Mouse (Mus musculus) stomach, postnatal 0 days (tissue): ENCODE measurements around the gene Pcdh9. TPM values are rescaled to one million over a fixed set of nuclear protein-coding genes. Genes with fewer than 3 reads are reported as not detected.

Source experiments
- ATAC-seq: fragments of 200-750 bp; cut with Nextera tagmentation; 2 replicates; pipeline ENCODE4 v1.8.0; 2017; ENCODE audit not compliant: low FRiP score, low TSS enrichment
- DNase-seq: peaks from one replicate; pipeline ENCODE4 v3.0.0-alpha.2; 2016; ENCODE audit warnings: low spot score
- H3K27ac ChIP-seq: fragments of 300-500 bp; sonication (generic); replicated peaks from 2 replicates; pipeline ENCODE4 v1.5.1; 2014; ENCODE audit warnings: mild to moderate bottlenecking, control low read depth
- H3K27me3 ChIP-seq: fragments of 300-500 bp; sonication (generic); 2 replicates; pipeline ENCODE4 v1.6.1; 2014; ENCODE audit warnings: low read length; ENCODE audit not compliant: control insufficient read depth, insufficient read depth
- H3K36me3 ChIP-seq: fragments of 300-500 bp; sonication (generic); 2 replicates; pipeline ENCODE4 v1.6.1; 2014; ENCODE audit warnings: low read length, mixed read lengths; ENCODE audit not compliant: control insufficient read depth, insufficient read depth
- H3K4me1 ChIP-seq: fragments of 300-500 bp; sonication (generic); replicated peaks from 2 replicates; pipeline ENCODE4 v1.6.1; 2014; ENCODE audit warnings: antibody characterized with exemption; ENCODE audit not compliant: control insufficient read depth, insufficient read depth
- H3K4me2 ChIP-seq: fragments of 300-500 bp; sonication (generic); replicated peaks from 2 replicates; pipeline ENCODE4 v1.6.1; 2014; ENCODE audit warnings: low read depth, mild to moderate bottlenecking, control low read depth, moderate library complexity
- H3K4me3 ChIP-seq: fragments of 300-500 bp; sonication (generic); 2 replicates; pipeline ENCODE4 v1.5.1; 2014; ENCODE audit warnings: low read depth, low read length, control low read depth
- H3K9ac ChIP-seq: fragments of 300-500 bp; sonication (generic); 2 replicates; pipeline ENCODE4 v1.6.1; 2014; ENCODE audit warnings: mild to moderate bottlenecking, low read length, control low read depth, mixed read lengths
- H3K9me3 ChIP-seq: fragments of 300-500 bp; sonication (generic); 2 replicates; pipeline ENCODE4 v1.6.1; 2016; ENCODE audit warnings: low read length; ENCODE audit not compliant: control insufficient read depth
- CTCF ChIP-seq: IDR thresholded peaks from 2 replicates; pipeline ENCODE4 v1.5.1; 2016; ENCODE audit warnings: antibody characterized with exemption, low read depth, mild to moderate bottlenecking, moderate library complexity
- EP300 ChIP-seq: optimal IDR thresholded peaks from 2 replicates; pipeline ENCODE3; 2016; ENCODE audit warnings: antibody characterized with exemption
- WGBS: fragments of 180-500 bp; shearing (Covaris S2); extraction: QIAGEN DNeasy Blood & Tissue Kit; methylation state at CpG from one replicate; pipeline ENCODE4 v1.1.7; 2014; 5-methylcytosine and 5-hydroxymethylcytosine counted together
- polyA plus RNA-seq: library from polyadenylated mRNA; unstranded; fragments of >200 nt; fragmentation: Nextera tagmentation; extraction: Ambion mirVana; gene quantifications from 2 replicates; pipeline ENCODE4 v1.2.1, GENCODE M21; 2015

The Pcdh9 gene
- polyA plus RNA-seq, 1 experiment from 2014 or later, result 4.0 TPM

GRCm38 (mm10) chr14:93075761-93076160, 814.7 kb downstream of the Pcdh9 start:
- Histone ChIP-seq H3K4me3 (no peak overlapping the region), H3K4me1 (no peaks in the 10 kb centered on the region), H3K4me2 (no peak overlapping the region), H3K9ac (no peak overlapping the region), H3K27me3 (no peaks in the 10 kb centered on the region), H3K9me3 (no peaks in the 10 kb centered on the region), H3K27ac (no peak overlapping the region), H3K36me3 (no peaks in the 10 kb centered on the region)
- ATAC-seq (no peak), DNase-seq (no peak)
- no peak for TF ChIP-seq CTCF
- no peak for TF ChIP-seq EP300
- 41% methylated on average over 2 of the region's 2 CpGs for WGBS

- Histone ChIP-seq H3K9me3 (no peaks in the 10 kb centered on the region), H3K36me3 (no peaks in the 10 kb centered on the region), H3K4me3 (no peak overlapping the region), H3K27me3 (no peaks in the 10 kb centered on the region), H3K9ac (no peak overlapping the region), H3K4me2 (no peak overlapping the region), H3K27ac (no peak overlapping the region), H3K4me1 (no peaks in the 10 kb centered on the region)
- TF ChIP-seq CTCF (no peak), EP300 (no peak)
- ATAC-seq, result no peak
- no peak for DNase-seq
- WGBS, result 77% methylated on average over 5 of the region's 5 CpGs
Measured at GRCm38 (mm10) chr14:93072346-93072745, 818.1 kb downstream of the Pcdh9 start.

DNA sequence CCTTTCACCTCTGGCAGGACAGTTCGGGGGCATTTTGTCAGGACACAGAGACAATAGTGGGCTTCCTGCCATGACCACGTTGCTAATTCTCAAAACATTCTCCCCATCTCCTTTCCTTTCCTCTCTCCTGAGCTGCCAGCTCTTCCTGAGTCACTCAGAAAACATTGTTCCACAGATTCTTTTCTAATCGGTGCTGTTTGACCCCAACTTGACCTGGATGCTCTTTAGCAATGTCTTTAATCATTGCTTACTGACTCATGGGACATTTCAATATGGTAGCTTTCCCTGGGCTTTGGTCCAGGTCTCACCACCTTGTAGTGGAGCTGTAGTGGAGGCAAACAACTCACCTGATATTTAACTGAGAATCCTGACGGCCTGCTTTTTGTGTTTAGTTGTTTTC, 820.3 kb downstream of the Pcdh9 start:
- no peak overlapping the region for H3K4me2 ChIP-seq
- no peaks in the 10 kb centered on the region for H3K27me3 ChIP-seq
- H3K36me3 ChIP-seq, result no peaks in the 10 kb centered on the region
- H3K27ac ChIP-seq, result no peak overlapping the region
- DNase-seq, result no peak
- no peaks in the 10 kb centered on the region for H3K4me1 ChIP-seq
- no peak for ATAC-seq
- TF ChIP-seq CTCF (no peak), EP300 (no peak)
- 41% methylated on average over 4 of the region's 4 CpGs for WGBS
- no peak overlapping the region for H3K4me3 ChIP-seq
- no peak overlapping the region for H3K9ac ChIP-seq
- H3K9me3 ChIP-seq, result no peaks in the 10 kb centered on the region

DNA sequence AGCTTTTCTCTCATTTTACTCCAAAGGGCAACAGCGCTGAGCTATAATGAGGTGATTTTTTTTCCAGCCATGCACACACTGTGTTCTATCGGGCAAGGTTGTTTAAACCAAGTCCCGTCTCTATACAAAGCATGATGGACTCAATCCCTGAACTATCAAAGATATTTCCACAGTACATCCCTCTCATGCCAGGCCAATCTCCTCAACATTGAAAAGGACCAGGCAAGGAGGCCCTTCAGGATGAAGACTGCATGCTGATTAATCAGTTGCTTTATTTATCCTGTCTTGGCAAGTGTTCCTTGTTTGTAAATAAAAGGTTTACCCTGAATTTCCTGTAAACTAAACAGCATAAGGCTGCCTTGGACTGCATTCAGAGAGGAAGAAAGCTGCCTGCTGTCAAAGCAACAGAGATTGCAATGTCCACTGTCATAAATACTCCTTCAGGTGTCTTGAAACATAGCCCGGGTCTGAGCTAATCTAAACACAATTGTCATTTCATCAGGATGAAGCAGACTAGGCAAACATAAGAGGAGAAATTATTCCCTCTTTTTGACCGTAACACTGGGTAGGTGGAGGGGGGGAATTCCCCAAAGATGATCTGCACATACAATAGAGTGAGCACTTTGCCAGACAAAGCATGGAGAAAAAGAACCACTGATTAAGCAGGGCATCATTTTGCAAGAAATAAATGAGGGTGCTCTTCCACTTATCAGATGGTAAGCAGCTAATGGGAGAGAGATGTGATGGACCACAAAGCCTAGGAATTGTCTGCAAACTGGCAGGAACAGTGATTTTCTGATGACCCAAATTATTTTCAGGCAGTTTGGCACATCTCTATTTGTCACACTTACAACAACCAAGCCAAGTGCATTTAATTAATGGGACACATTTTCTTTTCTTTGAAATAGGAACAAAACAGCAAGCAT, 822.8 kb downstream of the Pcdh9 start:
- no peak for ATAC-seq
- TF ChIP-seq CTCF (no peak), EP300 (no peak)
- DNase-seq, result no peak
- H3K4me3 ChIP-seq, result no peak overlapping the region
- no peaks in the 10 kb centered on the region for H3K9me3 ChIP-seq
- 38% methylated on average over 5 of the region's 5 CpGs for WGBS
- H3K9ac ChIP-seq, result no peak overlapping the region
- H3K4me2 ChIP-seq, result no peak overlapping the region
- H3K36me3 ChIP-seq, result no peaks in the 10 kb centered on the region
- H3K27ac ChIP-seq, result no peak overlapping the region
- no peaks in the 10 kb centered on the region for H3K4me1 ChIP-seq
- no peaks in the 10 kb centered on the region for H3K27me3 ChIP-seq

- H3K27ac ChIP-seq, result no peak overlapping the region
- no peak for ATAC-seq
- no peak for DNase-seq
- no peaks in the 10 kb centered on the region for H3K36me3 ChIP-seq
- no peak overlapping the region for H3K4me3 ChIP-seq
- H3K4me2 ChIP-seq, result no peak overlapping the region
- H3K9ac ChIP-seq, result no peak overlapping the region
- 50% methylated on average over 8 of the region's 8 CpGs for WGBS
- TF ChIP-seq CTCF (no peak), EP300 (no peak)
- H3K9me3 ChIP-seq, result no peaks in the 10 kb centered on the region
- H3K4me1 ChIP-seq, result no peaks in the 10 kb centered on the region
- H3K27me3 ChIP-seq, result no peaks in the 10 kb centered on the region
Measured at GRCm38 (mm10) chr14:93066732-93067410, 823.6 kb downstream of the Pcdh9 start.
